Mouse (Mus musculus) embryonic facial prominence, embryonic 14.5 days (tissue): ENCODE measurements at regions not wholly inside any gene's neighbourhood (a gene's known extent, or its start where the extent isn't known, plus 50 kb on each side); places are given as distances from the start of the nearest gene placed in this dataset.

Source experiments
- ATAC-seq: fragments of 200-750 bp; cut with Nextera tagmentation; 2 replicates; pipeline ENCODE4 v1.8.0; 2017; ENCODE audit warnings: low read depth, moderate number of reproducible peaks, moderate TSS enrichment
- DNase-seq: peaks from one replicate; pipeline ENCODE4 v3.0.0-alpha.2; 2015; ENCODE audit warnings: low spot score
- H3K27ac ChIP-seq: fragments of 300-500 bp; sonication (generic); replicated peaks from 2 replicates; pipeline ENCODE4 v1.5.1; 2014; ENCODE audit warnings: low read depth, mild to moderate bottlenecking, low read length, moderate library complexity
- H3K27me3 ChIP-seq: fragments of 300-500 bp; sonication (generic); replicated peaks from 2 replicates; pipeline ENCODE4 v1.6.1; 2014; ENCODE audit warnings: low read length; ENCODE audit not compliant: control insufficient read depth, insufficient read depth
- H3K36me3 ChIP-seq: fragments of 300-500 bp; sonication (generic); 2 replicates; pipeline ENCODE4 v1.6.1; 2014; ENCODE audit warnings: low read length, mixed read lengths; ENCODE audit not compliant: control insufficient read depth, insufficient read depth
- H3K4me1 ChIP-seq: fragments of 300-500 bp; sonication (generic); 2 replicates; pipeline ENCODE4 v1.6.1; 2014; ENCODE audit warnings: antibody characterized with exemption, low read length; ENCODE audit not compliant: control insufficient read depth, insufficient read depth
- H3K4me2 ChIP-seq: fragments of 300-500 bp; sonication (generic); 2 replicates; pipeline ENCODE4 v1.6.1; 2014; ENCODE audit warnings: low read depth, mild to moderate bottlenecking, low read length, moderate library complexity, mixed read lengths
- H3K4me3 ChIP-seq: fragments of 300-500 bp; sonication (generic); 2 replicates; pipeline ENCODE4 v1.5.1; 2014; ENCODE audit warnings: low read depth, mild to moderate bottlenecking, low read length
- H3K9ac ChIP-seq: fragments of 300-500 bp; sonication (generic); 2 replicates; pipeline ENCODE4 v1.6.1; 2014; ENCODE audit warnings: low read depth, mild to moderate bottlenecking, low read length, moderate library complexity, mixed read lengths
- H3K9me3 ChIP-seq: fragments of 300-500 bp; sonication (generic); 2 replicates; pipeline ENCODE4 v1.6.1; 2016; ENCODE audit warnings: low read length; ENCODE audit not compliant: control insufficient read depth
- WGBS: fragments of 180-500 bp; shearing (Covaris S2); extraction: QIAGEN DNeasy Blood & Tissue Kit; methylation state at CpG from one replicate; pipeline ENCODE4 v1.1.7; 2014; 5-methylcytosine and 5-hydroxymethylcytosine counted together

DNA sequence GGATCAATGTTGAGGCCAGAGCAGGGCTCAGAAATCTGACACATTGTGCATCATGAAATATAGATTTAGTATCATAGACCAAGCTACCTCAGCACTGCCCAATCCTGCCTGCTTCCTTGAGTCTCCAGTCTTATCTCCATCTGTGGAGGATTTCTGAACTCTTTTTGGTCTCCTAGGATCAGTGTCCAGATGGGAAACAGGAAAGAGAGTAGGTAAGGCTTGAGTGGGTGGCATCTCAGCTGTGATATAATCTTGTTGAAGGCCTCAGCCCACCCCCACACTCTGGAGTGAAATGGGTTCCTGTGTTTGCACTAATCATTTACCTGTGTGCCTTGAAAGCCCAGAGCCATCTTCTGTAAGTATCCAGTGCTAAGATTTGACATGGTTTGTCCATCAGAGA lies 74.3 kb upstream of the Aff3 start:
- Histone ChIP-seq H3K27me3 (no peaks in the 10 kb centered on the region), H3K27ac (no peak overlapping the region), H3K4me2 (no peak overlapping the region), H3K36me3 (no peaks in the 10 kb centered on the region), H3K9me3 (no peaks in the 10 kb centered on the region), H3K4me1 (peaks cover 10% of the 10 kb centered on the region), H3K4me3 (no peak overlapping the region), H3K9ac (no peak overlapping the region)
- DNase-seq (no peak), ATAC-seq (no peak)

DNA sequence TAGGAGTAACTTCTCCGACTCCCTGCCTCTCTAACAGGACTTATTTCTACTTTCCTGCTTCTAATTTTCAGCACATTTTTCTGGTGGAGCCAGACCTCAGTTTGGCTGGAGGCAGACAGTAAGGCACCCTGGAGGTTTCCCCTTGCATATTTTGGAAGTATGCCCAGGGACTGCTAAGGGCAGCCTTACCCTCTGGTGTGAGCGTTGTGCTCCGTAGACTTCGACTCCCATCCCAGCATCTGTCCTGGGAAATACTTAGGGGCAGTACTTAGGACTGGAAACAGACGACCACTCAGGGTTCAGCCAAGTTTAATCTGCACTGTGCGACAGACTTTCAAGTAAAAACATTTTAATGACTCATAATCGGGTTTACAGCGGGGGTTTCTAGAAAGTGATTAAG lies 71.0 kb upstream of the Aff3 start:
- DNase-seq, result peak; percentile 88
- H3K4me2 ChIP-seq, result peak overlapping the region; percentile 23; the same call in 1 of the 2 replicates

GRCm38 (mm10) chr1:38733201-38733600 lies 68.4 kb upstream of the Aff3 start:
- H3K9me3 ChIP-seq, result no peaks in the 10 kb centered on the region
- peaks cover 10% of the 10 kb centered on the region for H3K4me1 ChIP-seq
- H3K27me3 ChIP-seq, result no peaks in the 10 kb centered on the region
- H3K4me3 ChIP-seq, result no peak overlapping the region
- H3K9ac ChIP-seq, result no peak overlapping the region
- ATAC-seq, result no peak
- H3K36me3 ChIP-seq, result no peaks in the 10 kb centered on the region
- no peak for DNase-seq
- no peak overlapping the region for H3K4me2 ChIP-seq
- no peak overlapping the region for H3K27ac ChIP-seq

More for the DNA sequence above, 71.0 kb upstream of the Aff3 start:
- Histone ChIP-seq H3K4me3 (no peak overlapping the region), H3K27me3 (no peaks in the 10 kb centered on the region), H3K27ac (peak overlapping the region; percentile 83), H3K4me1 (peaks cover 10% of the 10 kb centered on the region), H3K36me3 (no peaks in the 10 kb centered on the region), H3K9me3 (no peaks in the 10 kb centered on the region), H3K9ac (no peak overlapping the region)
- 28% methylated on average over 8 of the region's 8 CpGs for WGBS
- peak; percentile 75 for ATAC-seq

DNA sequence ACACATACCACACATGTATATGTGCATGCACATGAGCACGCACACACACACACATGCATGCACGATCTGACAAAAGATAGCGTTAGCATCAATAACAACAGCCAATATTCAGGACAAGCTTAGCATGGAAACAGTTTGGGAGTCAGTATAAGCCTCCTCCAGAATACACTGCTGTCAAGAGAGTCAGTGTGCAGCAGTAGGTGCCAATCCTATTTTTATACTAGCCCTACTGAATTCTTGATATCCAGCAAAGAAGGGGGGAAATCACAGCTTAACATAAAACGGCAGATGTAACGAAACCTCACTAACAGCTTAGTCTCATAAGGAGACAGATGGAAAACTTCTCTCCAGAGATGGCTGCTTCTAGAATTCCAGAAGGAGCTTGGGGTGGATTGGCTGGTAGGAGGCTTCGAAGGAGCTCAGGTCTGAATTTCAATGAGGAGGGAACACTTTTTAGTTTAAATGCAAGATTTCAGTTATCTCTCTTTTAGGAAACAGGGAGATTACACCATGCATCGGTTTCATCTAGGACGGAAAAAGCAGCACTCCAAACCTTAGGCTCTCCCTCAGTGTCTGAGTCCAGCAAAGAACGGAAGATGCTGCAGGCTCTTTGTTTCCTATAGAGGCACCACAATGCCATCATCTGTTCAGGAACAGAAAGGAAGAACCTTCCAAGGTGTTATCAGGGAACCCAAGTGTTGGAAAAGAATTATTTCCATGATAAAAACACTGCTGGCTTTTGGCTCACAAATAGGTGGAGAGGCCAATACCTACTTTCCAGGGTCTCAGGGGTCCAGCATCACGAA lies 65.4 kb upstream of the Aff3 start:
- Histone ChIP-seq H3K9ac (no peak overlapping the region), H3K9me3 (no peaks in the 10 kb centered on the region), H3K4me2 (no peak overlapping the region), H3K4me3 (no peak overlapping the region), H3K36me3 (no peaks in the 10 kb centered on the region), H3K27me3 (no peaks in the 10 kb centered on the region), H3K27ac (no peak overlapping the region), H3K4me1 (peaks cover under 1% of the 10 kb centered on the region)
- ATAC-seq, result no peak
- DNase-seq, result no peak
- WGBS, result 70% methylated on average over 10 of the region's 10 CpGs

DNA sequence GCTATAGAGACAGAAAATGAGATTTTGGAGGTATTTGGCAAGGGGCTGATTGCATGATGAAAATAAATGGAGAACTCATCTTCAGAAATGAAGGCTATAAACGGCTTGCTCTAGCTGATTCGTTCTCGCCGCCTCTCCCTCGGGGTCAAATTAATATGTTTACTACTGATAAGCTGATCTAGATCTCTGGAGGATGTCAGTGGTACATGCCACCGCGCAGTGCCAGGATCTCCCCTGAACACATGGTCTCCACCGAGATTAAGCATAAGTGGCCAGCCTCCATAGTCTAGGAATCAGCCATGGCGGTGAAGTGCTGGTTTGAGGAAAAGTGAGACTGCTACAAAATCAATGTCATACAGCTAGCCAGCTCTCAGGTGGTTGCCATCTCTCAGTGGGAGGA lies 61.0 kb upstream of the Aff3 start:
- H3K27ac ChIP-seq, result no peak overlapping the region
- no peak overlapping the region for H3K9ac ChIP-seq
- H3K27me3 ChIP-seq, result no peaks in the 10 kb centered on the region
- ATAC-seq, result peak; percentile 44; the same call in 1 of the 2 replicates
- no peak overlapping the region for H3K4me2 ChIP-seq
- 88% methylated on average over 9 of the region's 9 CpGs for WGBS
- no peak for DNase-seq
- peaks cover 5% of the 10 kb centered on the region; the same call in 1 of the 2 replicates for H3K9me3 ChIP-seq
- H3K4me3 ChIP-seq, result no peak overlapping the region
- H3K36me3 ChIP-seq, result no peaks in the 10 kb centered on the region
- no peaks in the 10 kb centered on the region for H3K4me1 ChIP-seq

GRCm38 (mm10) chr1:38724631-38725030 lies 59.9 kb upstream of the Aff3 start:
- no peak overlapping the region for H3K4me2 ChIP-seq
- H3K27me3 ChIP-seq, result no peaks in the 10 kb centered on the region
- no peaks in the 10 kb centered on the region for H3K36me3 ChIP-seq
- no peak overlapping the region for H3K27ac ChIP-seq
- ATAC-seq, result no peak
- WGBS, result 88% methylated on average over 14 of the region's 14 CpGs
- H3K4me1 ChIP-seq, result no peaks in the 10 kb centered on the region
- no peak overlapping the region for H3K9ac ChIP-seq
- peaks cover 5% of the 10 kb centered on the region; the same call in 1 of the 2 replicates for H3K9me3 ChIP-seq
- no peak overlapping the region for H3K4me3 ChIP-seq
- no peak for DNase-seq

GRCm38 (mm10) chr1:38722155-38722554 lies 57.4 kb upstream of the Aff3 start:
- no peak overlapping the region for H3K27ac ChIP-seq
- H3K36me3 ChIP-seq, result no peaks in the 10 kb centered on the region
- H3K4me3 ChIP-seq, result no peak overlapping the region
- H3K27me3 ChIP-seq, result no peaks in the 10 kb centered on the region
- no peak overlapping the region for H3K9ac ChIP-seq
- ATAC-seq, result no peak
- DNase-seq, result no peak
- 0 out of 2 replicates have a peak, but pooled peaks cover 6% of the 10 kb centered on the region for H3K4me1 ChIP-seq
- WGBS, result 93% methylated on average over 10 of the region's 10 CpGs
- peaks cover 5% of the 10 kb centered on the region; the same call in 1 of the 2 replicates for H3K9me3 ChIP-seq
- no peak overlapping the region for H3K4me2 ChIP-seq

GRCm38 (mm10) chr1:38720287-38720686 lies 55.5 kb upstream of the Aff3 start:
- ATAC-seq (no peak), DNase-seq (no peak)
- no peaks in the 10 kb centered on the region for H3K36me3 ChIP-seq
- H3K27ac ChIP-seq, result no peak overlapping the region
- no peaks in the 10 kb centered on the region for H3K27me3 ChIP-seq
- no peak overlapping the region for H3K4me3 ChIP-seq
- H3K9me3 ChIP-seq, result peaks cover 5% of the 10 kb centered on the region; the same call in 1 of the 2 replicates
- WGBS, result 51% methylated on average over 9 of the region's 9 CpGs
- H3K9ac ChIP-seq, result no peak overlapping the region
- peaks cover 11% of the 10 kb centered on the region; the same call in 1 of the 2 replicates for H3K4me1 ChIP-seq
- no peak overlapping the region for H3K4me2 ChIP-seq

DNA sequence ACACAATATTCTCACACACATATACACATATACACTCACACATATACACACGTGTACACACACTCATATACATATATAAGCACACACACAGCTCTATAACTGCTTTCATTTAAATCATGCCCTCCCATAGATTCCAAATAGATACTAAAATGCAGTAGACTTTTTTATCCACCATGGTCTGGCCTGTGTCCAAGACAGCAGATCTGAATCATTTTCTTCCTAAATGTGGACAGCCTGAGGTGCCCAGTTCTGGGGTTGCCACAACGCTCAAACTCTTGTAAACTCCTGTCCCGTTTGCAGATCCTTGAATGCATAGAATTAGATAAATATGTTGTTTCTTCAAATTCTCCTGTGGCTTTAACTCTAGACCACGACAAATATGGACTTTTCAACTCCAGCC lies 50.9 kb upstream of the Aff3 start:
- ATAC-seq (no peak), DNase-seq (peak; percentile 20)
- H3K27ac ChIP-seq, result no peak overlapping the region

More for the DNA sequence above, 50.9 kb upstream of the Aff3 start:
- H3K4me2 ChIP-seq, result no peak overlapping the region
- H3K4me1 ChIP-seq, result peaks cover 11% of the 10 kb centered on the region; the same call in 1 of the 2 replicates
- H3K9ac ChIP-seq, result no peak overlapping the region
- WGBS, result 51% methylated on average over 4 of the region's 4 CpGs
- no peaks in the 10 kb centered on the region for H3K27me3 ChIP-seq
- H3K9me3 ChIP-seq, result no peaks in the 10 kb centered on the region
- no peaks in the 10 kb centered on the region for H3K36me3 ChIP-seq
- H3K4me3 ChIP-seq, result no peak overlapping the region
